Mouse (Mus musculus): ENCODE data around the gene Tes.

DNA sequence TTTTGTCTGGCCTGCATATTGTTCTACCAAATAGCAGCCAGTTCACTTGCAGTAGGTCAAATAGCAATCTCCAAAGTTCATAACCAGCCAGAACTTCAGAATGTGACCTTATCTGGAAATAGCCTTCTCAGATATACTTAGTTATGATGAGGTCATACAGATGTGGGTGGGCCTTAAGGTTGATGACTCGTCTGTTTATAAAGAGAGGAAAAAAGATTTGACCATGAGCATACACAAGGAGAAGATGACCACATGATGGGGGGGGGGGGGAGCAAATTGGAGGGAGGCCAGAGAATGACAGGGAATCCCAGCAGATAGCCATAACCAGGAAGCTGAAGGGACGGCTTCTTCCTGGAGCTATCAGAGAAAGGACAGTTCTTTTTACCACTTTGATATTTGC is 9.3 kb upstream of the Tes start:
- no peak for TF ChIP-seq CTCF (IDR thresholded peaks at IDR 0.05; ENCODE audit: borderline replicate concordance, control insufficient read depth, extremely low read depth, insufficient read depth, low read length, poor library complexity)
- no peak for TF ChIP-seq POLR2A (IDR thresholded peaks at IDR 0.05; ENCODE audit: control insufficient read depth, extremely low read depth, insufficient read depth, low read length, poor library complexity)

Data from thymus, adult 2 months (tissue).